9 mouse cellular contexts compared by ENCODE assay signal in the genomic region with DNA sequence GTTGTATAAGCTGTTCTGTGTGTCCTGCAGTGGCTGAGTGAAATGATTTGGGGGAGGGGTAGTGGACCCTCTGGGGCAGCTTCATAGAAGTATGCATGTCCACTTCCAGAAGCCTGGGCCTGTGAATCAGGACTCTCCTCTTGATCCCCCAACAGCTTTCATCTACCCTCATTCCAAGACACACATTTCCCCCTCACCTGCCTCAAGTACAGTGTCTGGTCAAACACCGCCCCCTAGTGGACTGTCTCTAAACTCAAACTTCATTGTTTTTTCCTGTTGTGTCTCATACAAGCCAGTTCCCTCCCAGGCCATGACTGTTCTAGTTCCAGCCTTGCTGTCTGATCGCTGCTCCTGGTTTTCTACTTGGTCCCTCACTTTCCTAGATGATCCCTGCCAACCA. TPM values are rescaled to one million over a fixed set of nuclear protein-coding genes. Genes with fewer than 3 reads are reported as not detected.
DNase-seq lines count a peak whose midpoint lies in the region; ATAC-seq and TF ChIP-seq lines count a peak whose summit lies in the region.
"Had no signal": no experiment of that assay in that cellular context is flagged by ENCODE, and none has a peak within 500 bp of the region (broad histone marks: within the 10 kb centered on the region; RNA-seq: fewer than 3 reads in every experiment).

No protein-coding gene starts in this region.

- no peak overlapping the region for H3K4me3 ChIP-seq in CH12.LX (replicated peaks in 1 of 3; ENCODE audit: low read depth in 2 of 3, low read length in 2 of 3, poor library complexity in 1 of 3)
- H3K4me3 ChIP-seq in forebrain, embryonic 15.5 days = no peak overlapping the region
- H3K4me3 ChIP-seq: heart, embryonic 15.5 days had no signal

- dilution Hi-C loops in CH12.LX (cut with MboI; ENCODE audit: extremely low pct_ligation_motif_present, extremely low pct_unique_long_range_greater_than_20kb, low sequenced_read_pairs) = no loop called here

- no peak overlapping the region for H3K27ac ChIP-seq in CH12.LX (ENCODE audit: insufficient read depth, low read depth)
- no peak overlapping the region for H3K27ac ChIP-seq in forebrain, embryonic 15.5 days (replicated peaks)
- H3K27ac ChIP-seq: heart, embryonic 15.5 days had no signal

- peaks cover 43 to 73% of the 10 kb centered on the region in 2 experiments for H3K36me3 ChIP-seq in CH12.LX (replicated peaks in 1 of 2; ENCODE audit: control insufficient read depth in 1 of 2, insufficient read depth in 1 of 2, low read length in 1 of 2)
- no peaks in the 10 kb centered on the region for H3K36me3 ChIP-seq in forebrain, embryonic 15.5 days

- H3K9me3 ChIP-seq in CH12.LX (replicated peaks; ENCODE audit: low read length) = no peaks in the 10 kb centered on the region
- no peaks in the 10 kb centered on the region for H3K9me3 ChIP-seq in forebrain, embryonic 15.5 days
- H3K9me3 ChIP-seq: heart, embryonic 15.5 days had no signal

- in situ Hi-C loops in CH12.LX (cut with MboI; ENCODE audit: low pct_ligation_motif_present, low pct_unique_long_range_greater_than_20kb, low sequenced_read_pairs) = no loop called here

- peak; percentile 64 for DNase-seq in gastrocnemius, adult 18-20 months (ENCODE audit: low spot score)
- no peak for DNase-seq in gastrocnemius, adult 8-10 months (ENCODE audit: low spot score in 2 of 2)
- DNase-seq in CH12.LX (ENCODE audit: extremely low read depth) = peak; percentile 77
- DNase-seq in c-Kit-positive CD71-negative TER-119-negative erythroid progenitor cells, embryonic 14.5 days (ENCODE audit: low read depth) = peak; percentile 33
- DNase-seq in kidney, postnatal 36 days = peak; percentile 44 to 82
- peak; percentile 61 for DNase-seq in lung, postnatal 36 days
- DNase-seq in spleen, postnatal 10 days (ENCODE audit: low spot score in 2 of 2) = peak; percentile 24 to 73

- peak; percentile 51; the same call in 1 of the 2 replicates for ATAC-seq in forebrain, embryonic 15.5 days (replicated peaks)

- TF ChIP-seq EP300 in CH12.LX (IDR thresholded peaks at IDR 0.05; ENCODE audit: low read length) = no peak

- no peak overlapping the region for H3K9ac ChIP-seq in CH12.LX (ENCODE audit: insufficient read depth, low read depth)
- no peak overlapping the region for H3K9ac ChIP-seq in forebrain, embryonic 15.5 days (replicated peaks)
- H3K9ac ChIP-seq: heart, embryonic 15.5 days had no signal

- H3K27me3 ChIP-seq in CH12.LX (replicated peaks) = no peaks in the 10 kb centered on the region
- no peaks in the 10 kb centered on the region for H3K27me3 ChIP-seq in forebrain, embryonic 15.5 days
- H3K27me3 ChIP-seq: heart, embryonic 15.5 days had no signal

- H3K4me2 ChIP-seq in CH12.LX (ENCODE audit: insufficient read depth, low read depth, poor library complexity, severe bottlenecking) = no peak overlapping the region
- H3K4me2 ChIP-seq in forebrain, embryonic 15.5 days (replicated peaks) = no peak overlapping the region
- H3K4me2 ChIP-seq: heart, embryonic 15.5 days had no signal

- WGBS in forebrain, embryonic 15.5 days = 10% methylated on average over 2 of the region's 2 CpGs

- no peaks in the 10 kb centered on the region for H3K79me2 ChIP-seq in CH12.LX (replicated peaks; ENCODE audit: control insufficient read depth, extremely low read depth, insufficient read depth, poor library complexity, severe bottlenecking)

- peaks cover 32 to 54% of the 10 kb centered on the region in 2 experiments for H3K4me1 ChIP-seq in CH12.LX (ENCODE audit: control insufficient read depth in 1 of 2, insufficient read depth in 2 of 2)
- no peaks in the 10 kb centered on the region for H3K4me1 ChIP-seq in forebrain, embryonic 15.5 days
- H3K4me1 ChIP-seq: heart, embryonic 15.5 days had no signal

- peak; percentile 84 to 86 for TF ChIP-seq CTCF in CH12.LX (conservative IDR thresholded peaks at IDR 0.05 in 1 of 2, IDR thresholded peaks at IDR 0.05 in 1 of 2; ENCODE audit: low read depth in 2 of 2, low read length in 2 of 2)

- peak; percentile 88 for TF ChIP-seq RAD21 in CH12.LX (IDR thresholded peaks at IDR 0.05; ENCODE audit: low read depth, low read length)

- TF ChIP-seq POLR2A in CH12.LX (IDR thresholded peaks at IDR 0.05; ENCODE audit: low read depth, low read length) = no peak

TF ChIP-seq in CH12.LX, 34 proteins besides CTCF, POLR2A, EP300 and RAD21:
- peak; percentile 72 for TF ChIP-seq SMC3 (IDR thresholded peaks at IDR 0.05; ENCODE audit: low read depth, low read length)
- TF ChIP-seq NELFE (IDR thresholded peaks at IDR 0.05; ENCODE audit: low read depth, low read length) = 0 out of 2 replicates have a peak, but pooled peaks have one; percentile 16
- TF ChIP-seq POLR2AphosphoS2 (IDR thresholded peaks at IDR 0.05; ENCODE audit: low read depth, low read length) = no peak
- TF ChIP-seq MAX (IDR thresholded peaks at IDR 0.05; ENCODE audit: low read length) = no peak
- no peak for TF ChIP-seq ZC3H11A (IDR thresholded peaks at IDR 0.05; ENCODE audit: low read depth, low read length)
- TF ChIP-seq UBTF (IDR thresholded peaks at IDR 0.05; ENCODE audit: low read depth, low read length) = no peak
- no peak for TF ChIP-seq CHD2 (IDR thresholded peaks at IDR 0.05; ENCODE audit: low read length)
- no peak for TF ChIP-seq RCOR1 (conservative IDR thresholded peaks at IDR 0.05; ENCODE audit: low read depth, low read length)
- TF ChIP-seq MAFK (IDR thresholded peaks at IDR 0.05; ENCODE audit: insufficient replicate concordance, low read length) = no peak
- TF ChIP-seq CHD1 (IDR thresholded peaks at IDR 0.05; ENCODE audit: low read depth, low read length) = no peak
- no peak for TF ChIP-seq MXI1 (IDR thresholded peaks at IDR 0.05; ENCODE audit: low read depth, low read length)
- TF ChIP-seq HCFC1 (IDR thresholded peaks at IDR 0.05; ENCODE audit: low read depth, low read length) = no peak
- no peak for TF ChIP-seq E2F4 (IDR thresholded peaks at IDR 0.05; ENCODE audit: insufficient replicate concordance, low read depth, low read length)
- TF ChIP-seq MAZ (IDR thresholded peaks at IDR 0.05; ENCODE audit: low read depth, low read length) = 0 out of 2 replicates have a peak, but pooled peaks have one; percentile 21
- no peak for TF ChIP-seq USF1 (IDR thresholded peaks at IDR 0.05; ENCODE audit: low read depth, low read length)

RNA-seq across cellular contexts. Expression of gene Cyb5r2, which starts 9.9 kb away (rescaled TPM):
- not detected for total RNA-seq in gastrocnemius, adult 18-20 months (2021)
- total RNA-seq in gastrocnemius, adult 8-10 months (2022) = under 1 TPM in 2 of 4 experiments, not detected in 2; 0.25 to 0.36 TPM
- total RNA-seq in CH12.LX (2012; rRNA removed) (0.17 TPM in 1 of 2 replicates, not detected in the other), CH12.LX (2014; rRNA removed) (not detected in 2 replicates)
- 0.18 TPM in 1 of 2 replicates, not detected in the other for polyA plus RNA-seq in CH12.LX (2012; ENCODE audit: insufficient read length, low read depth)
- polyA plus RNA-seq in forebrain, embryonic 15.5 days (2015; fragmentation: Nextera tagmentation; extraction: Ambion mirVana) = not detected in 2 replicates

RNA-seq across cellular contexts. Expression of gene Ovch2, which starts 53.1 kb away (rescaled TPM):
- total RNA-seq in gastrocnemius, adult 18-20 months (2021) = not detected
- total RNA-seq in gastrocnemius, adult 8-10 months (2022) = not detected
- total RNA-seq in CH12.LX (2012; rRNA removed) (not detected in 2 replicates), CH12.LX (2014; rRNA removed) (not detected in 2 replicates)
- polyA plus RNA-seq in CH12.LX (2012; ENCODE audit: insufficient read length, low read depth) = not detected in 2 replicates
- not detected in 2 replicates for polyA plus RNA-seq in forebrain, embryonic 15.5 days (2015; fragmentation: Nextera tagmentation; extraction: Ambion mirVana)
- polyA plus RNA-seq: heart, embryonic 15.5 days had no signal

Comparison
In these comparisons a context has a peak if more than half of its experiments do, and no peak if none do; other contexts are left out.
1. DNase-seq: peak in gastrocnemius, adult 18-20 months (single experiment), CH12.LX (single experiment), c-Kit-positive CD71-negative TER-119-negative erythroid progenitor cells, embryonic 14.5 days (single experiment), kidney, postnatal 36 days (2 of 2), lung, postnatal 36 days (single experiment) and spleen, postnatal 10 days (2 of 2); none in gastrocnemius, adult 8-10 months (0 of 2).